Mouse (Mus musculus) testis, adult 2 months (tissue): Measurements from ENCODE around the gene Pih1d1.

Experiments used
- CTCF ChIP-seq: fragments of 200-500 bp; IDR thresholded peaks from 2 replicates; pipeline ENCODE4 v1.5.1; 2012; ENCODE audit warnings: low read depth, mild to moderate bottlenecking, inconsistent platforms, low read length, moderate library complexity; ENCODE audit not compliant: control insufficient read depth, insufficient read depth, insufficient replicate concordance
- POLR2A ChIP-seq: fragments of 200-500 bp; IDR thresholded peaks from 2 replicates; pipeline ENCODE4 v1.6.1; 2012; ENCODE audit warnings: low read depth, mild to moderate bottlenecking, inconsistent platforms, low read length, moderate library complexity; ENCODE audit not compliant: control insufficient read depth

DNA sequence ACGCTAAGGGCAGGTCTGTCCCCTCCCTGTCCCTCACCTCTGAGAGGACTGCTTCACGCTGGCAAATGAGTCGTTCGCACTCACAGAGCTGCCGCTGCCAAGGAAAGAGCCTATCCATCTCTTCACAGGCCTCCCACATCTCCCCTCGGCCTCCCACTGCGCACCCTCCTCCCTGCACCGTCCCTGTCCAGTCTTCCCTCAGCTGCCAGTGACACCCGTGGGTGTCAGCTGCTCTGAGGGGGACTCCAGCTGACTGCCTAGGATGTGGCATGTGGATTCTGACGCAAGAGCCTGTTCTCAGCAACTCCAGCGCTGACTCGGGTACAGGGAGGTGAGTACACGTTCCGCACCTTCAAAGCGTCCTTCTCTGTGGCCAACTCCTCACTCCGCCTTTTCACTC lies 35.5 kb downstream of the Pih1d1 start:
- TF ChIP-seq POLR2A (no peak), CTCF (no peak)
